Mouse (Mus musculus): Measurements from ENCODE around the gene Ip6k1.
A peak's percentile ranks its signal among the peaks of the same experiment; 100 is the strongest.

Ip6k1 gene

GRCm38 (mm10) chr9:108001922-108002770 is at the start of gene Ip6k1:
Gene Ip6k1 (plus strand): TSS chr9:108002501.
- peak; percentile 99 to 100 for DNase-seq (ENCODE audit: low spot score in 2 of 2)

- no peak for DNase-seq (ENCODE audit: low spot score in 2 of 2)
These were observed 46.5 kb upstream of the Ip6k1 start for GRCm38 (mm10) chr9:107955613-107956289.

- no peak for DNase-seq (ENCODE audit: low spot score in 2 of 2)
These were observed 45.2 kb upstream of the Ip6k1 start for GRCm38 (mm10) chr9:107957141-107957540.

- DNase-seq (ENCODE audit: low spot score in 2 of 2) = no peak
These were observed 42.4 kb upstream of the Ip6k1 start for GRCm38 (mm10) chr9:107959896-107960295.

GRCm38 (mm10) chr9:107960928-107961327 is 41.4 kb upstream of the Ip6k1 start:
- no peak for DNase-seq (ENCODE audit: low spot score in 2 of 2)

GRCm38 (mm10) chr9:107961351-107961762 is 40.9 kb upstream of the Ip6k1 start:
- DNase-seq (ENCODE audit: low spot score in 2 of 2) = no peak

GRCm38 (mm10) chr9:107961881-107962280 is 40.4 kb upstream of the Ip6k1 start:
- DNase-seq (ENCODE audit: low spot score in 2 of 2) = no peak

GRCm38 (mm10) chr9:107962916-107963315 is 39.4 kb upstream of the Ip6k1 start:
- DNase-seq (ENCODE audit: low spot score in 2 of 2) = no peak

- DNase-seq (ENCODE audit: low spot score in 2 of 2) = peak; percentile 73 to 90
These were observed 38.6 kb upstream of the Ip6k1 start for GRCm38 (mm10) chr9:107963700-107964099.

GRCm38 (mm10) chr9:107964681-107965080 is 37.6 kb upstream of the Ip6k1 start:
- no peak for DNase-seq (ENCODE audit: low spot score in 2 of 2)

- no peak for DNase-seq (ENCODE audit: low spot score in 2 of 2)
These were observed 35.6 kb upstream of the Ip6k1 start for GRCm38 (mm10) chr9:107966676-107967075.

GRCm38 (mm10) chr9:107967437-107967836 is 34.9 kb upstream of the Ip6k1 start:
- no peak for DNase-seq (ENCODE audit: low spot score in 2 of 2)

- DNase-seq (ENCODE audit: low spot score in 2 of 2) = no peak
These were observed 33.8 kb upstream of the Ip6k1 start for GRCm38 (mm10) chr9:107968531-107968930.

- DNase-seq (ENCODE audit: low spot score in 2 of 2) = no peak
These were observed 32.0 kb upstream of the Ip6k1 start for GRCm38 (mm10) chr9:107970311-107970710.

- DNase-seq (ENCODE audit: low spot score in 2 of 2) = no peak
These were observed 30.4 kb upstream of the Ip6k1 start for GRCm38 (mm10) chr9:107971690-107972541.

- no peak for DNase-seq (ENCODE audit: low spot score in 2 of 2)
These were observed 27.7 kb upstream of the Ip6k1 start for GRCm38 (mm10) chr9:107974491-107975171.

GRCm38 (mm10) chr9:107975399-107976386 is 26.6 kb upstream of the Ip6k1 start, which contains the start of gene Uba7:
Gene Uba7 (plus strand): TSS chr9:107975505.
- DNase-seq (ENCODE audit: low spot score in 2 of 2) = no peak

GRCm38 (mm10) chr9:107978815-107979214 is 23.5 kb upstream of the Ip6k1 start:
- DNase-seq (ENCODE audit: low spot score in 2 of 2) = no peak

GRCm38 (mm10) chr9:107981684-107982605 is 20.4 kb upstream of the Ip6k1 start:
- DNase-seq (ENCODE audit: low spot score in 2 of 2) = no peak
